Mouse (Mus musculus) right cerebral cortex, adult 18-20 months (tissue): ENCODE results near the gene Synm.

Experiments
- DNase-seq: peaks from one replicate; pipeline ENCODE4 v3.0.0; 2022; ENCODE audit warnings: mixed read lengths

The Synm gene

GRCm38 (mm10) chr7:67697892-67698630 lies 61.5 kb downstream of the Synm start:
- no peak for DNase-seq

GRCm38 (mm10) chr7:67695906-67696305 lies 63.6 kb downstream of the Synm start:
- no peak for DNase-seq

GRCm38 (mm10) chr7:67692791-67693538 lies 66.6 kb downstream of the Synm start:
- no peak for DNase-seq

GRCm38 (mm10) chr7:67692141-67692540 lies 67.4 kb downstream of the Synm start:
- DNase-seq: no peak

GRCm38 (mm10) chr7:67691036-67691435 lies 68.5 kb downstream of the Synm start:
- no peak for DNase-seq

- DNase-seq: no peak
These were observed 69.7 kb downstream of the Synm start for GRCm38 (mm10) chr7:67689793-67690192.

GRCm38 (mm10) chr7:67688281-67688680 lies 71.3 kb downstream of the Synm start:
- no peak for DNase-seq

GRCm38 (mm10) chr7:67686545-67686944 lies 73.0 kb downstream of the Synm start:
- DNase-seq: no peak

GRCm38 (mm10) chr7:67683006-67683405 lies 76.5 kb downstream of the Synm start:
- DNase-seq: no peak

- no peak for DNase-seq
These were observed 78.5 kb downstream of the Synm start for GRCm38 (mm10) chr7:67681078-67681477.
